In genomic region chr5:118266309-118266708, GRCm38 (mm10) we compare ENCODE assay signal across 11 mouse cellular contexts. TPM values are rescaled to one million over a fixed set of nuclear protein-coding genes. Genes with fewer than 3 reads are reported as not detected.
DNase-seq lines count a peak whose midpoint lies in the region; ATAC-seq and TF ChIP-seq lines count a peak whose summit lies in the region.
"Had no signal": no experiment of that assay in that cellular context is flagged by ENCODE, and none has a peak within 500 bp of the region (broad histone marks: within the 10 kb centered on the region; RNA-seq: fewer than 3 reads in every experiment).

No protein-coding gene starts in this region.

- no peak for TF ChIP-seq POLR2A in ES-Bruce4 (IDR thresholded peaks at IDR 0.05; ENCODE audit: insufficient read depth, low read length)

- no peak for TF ChIP-seq EP300 in ES-Bruce4 (IDR thresholded peaks at IDR 0.05; ENCODE audit: insufficient read depth, low read depth, low read length)

- DNase-seq in left cerebral cortex, adult 2 months (ENCODE audit: extremely low spot score in 1 of 2, low spot score in 2 of 2), result no peak
- DNase-seq in left cerebral cortex, postnatal 36 days (ENCODE audit: low spot score in 2 of 2), result no peak
- DNase-seq in A20 (ENCODE audit: low read depth, low spot score), result peak; percentile 46
- DNase-seq in lung, postnatal 36 days, result peak; percentile 16
- DNase-seq in adrenal gland, adult 8-10 months, result no peak
- DNase-seq: right cerebral cortex, adult 18-20 months had no signal

- TF ChIP-seq CTCF in left cerebral cortex, adult 2 months (IDR thresholded peaks at IDR 0.05), result peak; percentile 54
- TF ChIP-seq CTCF in ES-Bruce4 (IDR thresholded peaks at IDR 0.05; ENCODE audit: low read depth, low read length), result peak; percentile 67

- no peak overlapping the region for H3K27ac ChIP-seq in left cerebral cortex, adult 2 months
- no peak overlapping the region for H3K27ac ChIP-seq in ES-Bruce4 (ENCODE audit: insufficient read depth, low read length)
- no peak overlapping the region for H3K27ac ChIP-seq in forebrain, embryonic 13.5 days
- H3K27ac ChIP-seq: forebrain, embryonic 10.5 days; liver, embryonic 15.5 days had no signal

- H3K27me3 ChIP-seq in ES-Bruce4 (ENCODE audit: control insufficient read depth, insufficient read depth, low read length, poor library complexity, severe bottlenecking), result no peaks in the 10 kb centered on the region
- H3K27me3 ChIP-seq in forebrain, embryonic 13.5 days, result peaks cover 20% of the 10 kb centered on the region

- no peaks in the 10 kb centered on the region for H3K9me3 ChIP-seq in ES-Bruce4 (replicated peaks; ENCODE audit: control insufficient read depth, insufficient read depth, low read length, poor library complexity, severe bottlenecking)
- no peaks in the 10 kb centered on the region for H3K9me3 ChIP-seq in forebrain, embryonic 13.5 days (replicated peaks)
- H3K9me3 ChIP-seq: forebrain, embryonic 10.5 days; heart, embryonic 12.5 days; liver, embryonic 15.5 days had no signal

- 45% methylated on average over 8 of the region's 8 CpGs for WGBS in forebrain, embryonic 13.5 days

- H3K4me1 ChIP-seq in ES-Bruce4 (ENCODE audit: control insufficient read depth, insufficient read depth, low read length), result no peaks in the 10 kb centered on the region
- peaks cover 19% of the 10 kb centered on the region for H3K4me1 ChIP-seq in forebrain, embryonic 13.5 days

- ATAC-seq in forebrain, embryonic 13.5 days, result no peak

- peaks cover 2% of the 10 kb centered on the region; the same call in 1 of the 2 replicates for H3K36me3 ChIP-seq in ES-Bruce4 (ENCODE audit: control insufficient read depth, insufficient read depth, low read length, poor library complexity, severe bottlenecking)
- H3K36me3 ChIP-seq in forebrain, embryonic 13.5 days (ENCODE audit: poor library complexity, severe bottlenecking), result peaks cover 31% of the 10 kb centered on the region

- intact Hi-C loops in left cerebral cortex, adult 2 months (cut with DNase I), result loop anchor here (5.0 kb wide), 2 partner anchors 61 to 391 kb away; no protein-coding TSS in a partner anchor
- intact Hi-C loops in left cerebral cortex, postnatal 36 days (cut with DNase I), result loop anchor here (5.0 kb wide), 1 partner anchor 296 kb away; the partner anchor contains the start of gene Med13l

- no peak overlapping the region for H3K4me3 ChIP-seq in left cerebral cortex, adult 2 months
- H3K4me3 ChIP-seq in ES-Bruce4 (ENCODE audit: low read depth, low read length), result no peak overlapping the region
- no peak overlapping the region for H3K4me3 ChIP-seq in forebrain, embryonic 13.5 days
- H3K4me3 ChIP-seq: forebrain, embryonic 10.5 days; heart, embryonic 12.5 days; liver, embryonic 15.5 days had no signal

- H3K4me2 ChIP-seq in forebrain, embryonic 13.5 days, result no peak overlapping the region
- H3K4me2 ChIP-seq: heart, embryonic 12.5 days; liver, embryonic 15.5 days had no signal

- no peak overlapping the region for H3K9ac ChIP-seq in ES-Bruce4 (ENCODE audit: low read depth, poor library complexity, severe bottlenecking)
- H3K9ac ChIP-seq in forebrain, embryonic 13.5 days, result no peak overlapping the region
- H3K9ac ChIP-seq: heart, embryonic 12.5 days; liver, embryonic 15.5 days had no signal

RNA-seq across cellular contexts. Expression of gene 2410131K14Rik, which starts 21.3 kb away (rescaled TPM):
- total RNA-seq in left cerebral cortex, adult 2 months (2021), result 10 to 100 TPM; 13.3 to 14.9 TPM
- total RNA-seq in left cerebral cortex, postnatal 36 days (2021), result 10 to 100 TPM; 12.4 to 13.3 TPM
- 8.0 and 9.4 TPM in 2 replicates for polyA plus RNA-seq in ES-Bruce4 (2011; ENCODE audit: insufficient read depth, insufficient read length, low read depth, missing spikeins)
- total RNA-seq in adrenal gland, adult 8-10 months (2022), result 1 to 10 TPM; 7.9 to 10.0 (median 8.8) TPM
- polyA plus RNA-seq in forebrain, embryonic 13.5 days (2015; fragmentation: Nextera tagmentation; extraction: Ambion mirVana), result 14.0 and 15.5 TPM in 2 replicates

RNA-seq across cellular contexts. Expression of gene Rnft2, which starts 21.4 kb away (rescaled TPM):
- 10 to 100 TPM; 65.1 to 78.8 TPM for total RNA-seq in left cerebral cortex, adult 2 months (2021)
- 10 to 100 TPM; 82.8 to 85.9 TPM for total RNA-seq in left cerebral cortex, postnatal 36 days (2021)
- 7.8 and 10.3 TPM in 2 replicates for polyA plus RNA-seq in ES-Bruce4 (2011; ENCODE audit: insufficient read depth, insufficient read length, low read depth, missing spikeins)
- total RNA-seq in adrenal gland, adult 8-10 months (2022), result 10 to 100 TPM in 1 of 4 experiments, 1 to 10 TPM in 3; 4.3 to 13.9 (median 7.0) TPM
- 7.0 and 9.0 TPM in 2 replicates for polyA plus RNA-seq in forebrain, embryonic 13.5 days (2015; fragmentation: Nextera tagmentation; extraction: Ambion mirVana)

Comparison
In these comparisons a context has a peak if more than half of its experiments do, and no peak if none do; other contexts are left out.
1. DNase-seq: peak in A20 (single experiment) and lung, postnatal 36 days (single experiment); none in left cerebral cortex, adult 2 months (0 of 2), left cerebral cortex, postnatal 36 days (0 of 2) and adrenal gland, adult 8-10 months (single experiment).
2. RNA of gene Rnft2, which starts 21.4 kb away (total RNA-seq): 82.8 to 85.9 TPM in left cerebral cortex, postnatal 36 days and 65.1 to 78.8 TPM in left cerebral cortex, adult 2 months; 4.3 to 13.9 TPM in adrenal gland, adult 8-10 months; every median in the first group is over 4 times any median in the second.